Mouse (Mus musculus) G1E-ER4 (cell line): ENCODE measurements around the gene Pxmp2. TPM values are rescaled to one million over a fixed set of nuclear protein-coding genes. Genes with fewer than 3 reads are reported as not detected.

Experiments used
- GATA1 ChIP-seq: IDR thresholded peaks from one replicate; pipeline ENCODE4 v1.8.0; 2012; ENCODE audit warnings: low read length, inconsistent platforms
- polyA plus RNA-seq: library from polyadenylated mRNA; stranded (reverse); fragments of >175 nt; gene quantifications from 2 replicates; pipeline ENCODE4 v1.2.3, GENCODE M21; 2012

The Pxmp2 gene
- polyA plus RNA-seq, 1 experiment: 51.4 TPM

DNA sequence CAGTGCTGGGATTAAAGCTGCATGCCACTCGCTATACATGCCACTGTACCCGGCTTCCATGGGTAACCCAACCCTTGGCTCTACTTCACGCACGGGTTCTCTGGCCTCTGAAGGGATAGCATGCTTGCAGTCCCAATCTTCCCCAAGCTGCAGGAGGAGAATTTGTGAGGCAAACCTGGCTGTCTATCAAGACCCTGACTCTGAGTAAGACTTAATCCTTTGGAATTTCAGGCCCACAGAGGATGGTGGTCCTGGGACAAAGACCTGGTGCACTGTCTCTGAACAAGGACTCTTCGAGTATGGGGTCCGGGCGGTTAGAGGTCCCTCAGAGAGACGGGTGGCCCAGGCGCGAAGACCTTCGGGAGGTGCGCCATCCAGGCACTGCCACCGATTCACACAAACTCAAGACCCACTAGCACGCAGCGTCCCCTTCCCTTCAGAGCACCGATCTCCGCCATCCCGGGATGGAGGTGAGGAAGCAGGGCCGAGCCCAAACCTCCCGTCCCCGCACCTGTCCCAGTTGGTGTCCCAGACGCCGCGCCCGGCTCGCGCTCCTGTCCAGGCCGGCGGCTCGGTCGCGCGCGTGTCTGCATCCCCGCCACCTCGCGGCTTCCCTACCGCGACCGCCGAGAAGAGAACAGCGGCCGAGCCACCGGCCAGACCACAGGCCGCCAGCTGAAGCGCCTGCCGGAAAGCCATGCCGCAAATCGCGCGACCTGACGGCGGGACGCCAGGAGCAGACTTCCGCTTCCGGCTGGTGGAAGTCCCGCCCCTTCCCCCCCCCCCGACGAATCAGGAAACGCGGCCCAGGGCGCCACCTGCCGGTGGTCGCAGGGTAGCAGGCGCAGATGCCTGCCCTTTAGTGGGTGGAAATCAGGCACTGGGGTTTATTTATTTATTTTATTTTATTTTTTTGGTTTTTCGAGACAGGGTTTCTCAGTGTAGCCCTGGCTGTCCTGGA, 16.6 kb downstream of the Pxmp2 start, which contains the start of gene Pgam5:
Gene Pgam5, minus strand, starts transcription at position 773 of the 961 bp plus-strand sequence.
- TF ChIP-seq GATA1: no peak

GRCm38 (mm10) chr5:110266941-110267340, 19.0 kb downstream of the Pxmp2 start:
- TF ChIP-seq GATA1: no peak

GRCm38 (mm10) chr5:110244091-110244490, 41.9 kb downstream of the Pxmp2 start:
- no peak for TF ChIP-seq GATA1

GRCm38 (mm10) chr5:110232346-110232745, 53.6 kb downstream of the Pxmp2 start:
- TF ChIP-seq GATA1: no peak

DNA sequence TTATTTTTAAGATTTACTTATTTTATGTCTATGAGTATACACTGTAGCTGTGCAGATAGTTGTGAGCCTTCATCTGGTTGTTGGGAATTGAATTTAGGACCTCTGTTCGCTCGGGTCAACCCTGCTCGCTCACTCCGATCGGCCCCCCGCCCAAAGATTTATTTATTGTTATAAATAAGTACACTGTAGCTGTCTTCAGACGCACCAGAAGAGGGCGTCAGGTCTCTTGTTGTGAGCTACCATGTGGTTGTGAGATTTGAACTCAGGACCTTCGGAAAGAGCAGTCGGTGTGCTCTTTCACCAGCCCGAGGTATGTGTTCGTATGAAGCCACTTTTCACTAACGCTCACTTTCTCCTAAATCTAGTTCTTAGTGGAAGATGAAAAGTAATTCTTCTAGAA, 54.3 kb downstream of the Pxmp2 start:
- no peak for TF ChIP-seq GATA1

GRCm38 (mm10) chr5:110230780-110231461, 55.1 kb downstream of the Pxmp2 start, which contains the start of gene Ankle2:
Gene Ankle2 (plus strand): TSS chr5:110231004.
- TF ChIP-seq GATA1: no peak

- TF ChIP-seq GATA1: no peak
Measured at GRCm38 (mm10) chr5:110230401-110230779, 55.6 kb downstream of the Pxmp2 start.

- TF ChIP-seq GATA1: no peak
Measured at GRCm38 (mm10) chr5:110227336-110227883, 58.6 kb downstream of the Pxmp2 start.

- no peak for TF ChIP-seq GATA1
Measured at GRCm38 (mm10) chr5:110225056-110225455, 60.9 kb downstream of the Pxmp2 start.

Other genes starting within 250 kb of the Pxmp2 start
- gene Gm17655, start 213.7 kb downstream of the Pxmp2 start, polyA plus RNA-seq: 0.03 TPM in 1 of 2 replicates, not detected in the other
- 0.04 and 0.13 TPM in 2 replicates for gene Gm35315, start 191.8 kb downstream of the Pxmp2 start, polyA plus RNA-seq
- gene Plcxd1, start 186.2 kb downstream of the Pxmp2 start, polyA plus RNA-seq: 0.02 TPM in 1 of 2 replicates, not detected in the other
- gene Gtpbp6, start 178.0 kb downstream of the Pxmp2 start, polyA plus RNA-seq: 37.3 and 43.7 TPM in 2 replicates
- gene Zfp605, start 176.1 kb downstream of the Pxmp2 start, polyA plus RNA-seq: 0.56 and 0.67 TPM in 2 replicates
- 43.4 and 44.0 TPM in 2 replicates for gene Chfr, start 150.3 kb downstream of the Pxmp2 start, polyA plus RNA-seq
- gene Golga3, start 109.5 kb downstream of the Pxmp2 start, polyA plus RNA-seq: 3.1 and 3.8 TPM in 2 replicates
- gene Ankle2, start 55.2 kb downstream of the Pxmp2 start, polyA plus RNA-seq: 8.1 and 14.8 TPM in 2 replicates
- gene Pgam5, start 16.3 kb downstream of the Pxmp2 start, polyA plus RNA-seq: 26.3 and 27.2 TPM in 2 replicates
- gene Pole, start 120 bp upstream of the Pxmp2 start, polyA plus RNA-seq: 23.3 and 35.0 TPM in 2 replicates
- gene P2rx2, start 57.0 kb upstream of the Pxmp2 start, polyA plus RNA-seq: not detected in 2 replicates
- gene Lrcol1, start 58.5 kb upstream of the Pxmp2 start, polyA plus RNA-seq: not detected in 2 replicates
- 95.7 and 117 TPM in 2 replicates for gene Fbrsl1, start 162.3 kb upstream of the Pxmp2 start, polyA plus RNA-seq